Mouse (Mus musculus): ENCODE measurements around the gene C2cd4d.

DNA sequence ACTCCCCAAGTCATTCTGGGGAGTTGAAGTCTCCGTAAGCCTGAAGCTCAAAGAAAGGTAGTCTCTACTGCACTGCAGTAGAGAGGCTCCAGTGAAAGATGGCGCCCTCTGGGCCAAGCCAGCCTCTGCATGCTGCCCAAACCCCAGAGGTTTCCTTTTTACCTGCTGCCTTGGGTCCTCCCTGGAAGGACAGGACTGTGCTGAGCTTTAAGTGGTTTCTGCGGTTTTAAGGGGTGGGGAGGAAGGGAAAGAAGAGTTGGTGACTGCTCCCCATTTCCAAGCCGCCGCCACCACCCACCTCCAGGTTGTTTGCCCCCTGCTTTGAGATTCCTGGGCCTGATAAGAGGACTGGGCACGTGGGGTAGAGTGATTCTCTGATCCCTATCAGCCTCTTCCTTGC is 6.4 kb downstream of the C2cd4d start:
- TF ChIP-seq POLR2A (IDR thresholded peaks at IDR 0.05; ENCODE audit: control insufficient read depth, extremely low read depth, insufficient read depth, low read length, poor library complexity): no peak
- TF ChIP-seq CTCF (IDR thresholded peaks at IDR 0.05; ENCODE audit: borderline replicate concordance, control insufficient read depth, extremely low read depth, insufficient read depth, low read length, poor library complexity): no peak
